Mouse (Mus musculus): Measurements from ENCODE around the gene Abi3. TPM values are rescaled to one million over a fixed set of nuclear protein-coding genes. Genes with fewer than 3 reads are reported as not detected.

Abi3 gene
- polyA plus RNA-seq, 2 experiments = 2.3 to 4.9 TPM

DNA sequence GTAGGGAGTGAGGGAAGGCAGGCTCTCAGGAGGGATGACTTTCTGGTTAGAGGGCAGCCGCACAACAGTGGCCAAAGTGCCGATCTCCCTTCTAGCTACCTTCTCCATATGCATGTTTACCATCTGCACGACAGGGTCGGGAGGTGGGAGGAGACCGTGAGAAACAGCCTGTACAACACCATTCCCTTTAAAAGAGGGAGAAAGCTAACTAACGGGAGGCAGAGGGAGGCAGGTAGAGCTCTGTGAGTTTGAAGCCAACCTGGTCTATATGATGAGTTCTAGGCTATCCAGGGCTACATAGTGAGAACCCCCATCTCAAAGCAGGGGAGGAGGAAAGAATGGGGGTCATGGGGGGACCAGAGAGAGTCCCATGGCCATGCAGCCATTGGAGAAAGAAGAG, 6.4 kb downstream of the Abi3 start:
- H3K9me3 ChIP-seq (ENCODE audit: control insufficient read depth, low read length) = no peaks in the 10 kb centered on the region
- H3K27ac ChIP-seq = no peak overlapping the region
- no peak for ATAC-seq (ENCODE audit: insufficient read depth)
- H3K27me3 ChIP-seq (ENCODE audit: control insufficient read depth, insufficient read depth, low read length) = peaks cover 31% of the 10 kb centered on the region
- H3K4me1 ChIP-seq (replicated peaks; ENCODE audit: control insufficient read depth in 2 of 2, insufficient read depth in 2 of 2, low read length in 1 of 2) = peaks cover 15 to 31% of the 10 kb centered on the region in 2 experiments
- DNase-seq (ENCODE audit: low read depth in 3 of 3, low spot score in 3 of 3) = no peak
- H3K4me2 ChIP-seq (ENCODE audit: low read depth) = peak overlapping the region; percentile 34; the same call in 1 of the 2 replicates
- no peaks in the 10 kb centered on the region for H3K36me3 ChIP-seq (replicated peaks; ENCODE audit: control insufficient read depth, insufficient read depth, low read depth)
- H3K9ac ChIP-seq (replicated peaks) = peak overlapping the region; percentile 15; the same call in 1 of the 2 replicates
- TF ChIP-seq EP300 (IDR thresholded peaks at IDR 0.05; ENCODE audit: low read depth) (no peak), CTCF (IDR thresholded peaks at IDR 0.05; ENCODE audit: low read depth) (no peak)
- WGBS (ENCODE audit: insufficient replicate concordance) = 15% methylated on average over 6 of the region's 6 CpGs
- no peak overlapping the region for H3K4me3 ChIP-seq (ENCODE audit: insufficient read depth in 1 of 2, low read depth in 2 of 2, low read length in 2 of 2)

DNA sequence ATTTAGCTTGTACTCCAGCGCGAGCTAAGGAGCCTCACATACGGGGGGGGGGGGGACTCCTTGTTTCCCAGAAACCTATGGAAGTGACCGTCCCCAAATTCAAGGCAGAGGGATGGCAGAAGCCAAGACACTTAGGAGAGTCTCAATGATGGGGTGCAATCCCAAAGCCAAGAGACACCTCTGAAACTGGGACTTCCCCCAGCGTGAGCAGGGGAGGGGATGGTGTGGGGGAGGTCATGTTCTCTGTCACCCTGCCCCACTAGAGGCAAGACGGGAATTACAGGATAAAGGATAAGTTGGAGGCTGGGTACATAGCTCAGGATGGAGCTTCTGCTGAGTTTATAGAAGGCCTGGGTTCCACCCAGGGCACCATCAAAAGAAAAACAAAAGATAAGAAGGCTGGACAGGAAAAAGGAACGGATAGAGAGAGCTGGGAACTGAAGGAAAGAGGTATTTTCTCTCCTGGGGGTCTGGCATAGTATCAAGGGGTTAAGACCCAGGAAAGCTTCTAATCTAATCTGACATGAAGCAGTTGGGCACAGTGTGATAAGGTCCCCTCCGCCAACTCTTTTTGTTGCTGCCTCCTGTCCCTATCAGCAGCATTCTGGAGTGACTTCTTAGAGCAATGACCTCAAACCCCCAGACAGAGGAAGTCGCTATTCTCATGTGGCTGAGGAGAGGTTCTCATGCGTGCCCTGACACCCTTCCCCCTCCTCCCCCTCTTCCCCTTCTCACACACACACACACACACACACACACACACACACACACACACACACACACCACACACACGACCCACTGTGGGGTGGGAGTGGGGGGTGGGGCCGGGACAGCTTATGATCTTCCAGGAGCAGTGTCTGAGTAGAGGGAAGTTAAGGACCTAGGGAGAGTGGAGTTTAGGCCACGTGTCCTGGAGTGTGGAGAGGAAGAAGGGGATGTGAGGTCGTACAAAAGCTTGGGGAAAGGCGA, 7.2 kb downstream of the Abi3 start:
- DNase-seq (ENCODE audit: low read depth in 3 of 3, low spot score in 3 of 3) (peak in 2 of 3 experiments; percentile 55 to 58), ATAC-seq (ENCODE audit: insufficient read depth) (peak; percentile 78)
- WGBS (ENCODE audit: insufficient replicate concordance) = 3% methylated on average over 15 of the region's 15 CpGs
- H3K27ac ChIP-seq = peak overlapping the region; percentile 24
- H3K27me3 ChIP-seq (ENCODE audit: control insufficient read depth, insufficient read depth, low read length) = peaks cover 39% of the 10 kb centered on the region
- peaks cover 15 to 31% of the 10 kb centered on the region in 2 experiments for H3K4me1 ChIP-seq (replicated peaks; ENCODE audit: control insufficient read depth in 2 of 2, insufficient read depth in 2 of 2, low read length in 1 of 2)
- peak overlapping the region; percentile 34 for H3K4me2 ChIP-seq (ENCODE audit: low read depth)
- no peaks in the 10 kb centered on the region for H3K9me3 ChIP-seq (ENCODE audit: control insufficient read depth, low read length)
- no peaks in the 10 kb centered on the region for H3K36me3 ChIP-seq (replicated peaks; ENCODE audit: control insufficient read depth, insufficient read depth, low read depth)
- TF ChIP-seq EP300 (IDR thresholded peaks at IDR 0.05; ENCODE audit: low read depth) (peak; percentile 79), CTCF (IDR thresholded peaks at IDR 0.05; ENCODE audit: low read depth) (no peak)
- no peak overlapping the region for H3K4me3 ChIP-seq (ENCODE audit: insufficient read depth in 1 of 2, low read depth in 2 of 2, low read length in 2 of 2)
- peak overlapping the region; percentile 15 for H3K9ac ChIP-seq (replicated peaks)

DNA sequence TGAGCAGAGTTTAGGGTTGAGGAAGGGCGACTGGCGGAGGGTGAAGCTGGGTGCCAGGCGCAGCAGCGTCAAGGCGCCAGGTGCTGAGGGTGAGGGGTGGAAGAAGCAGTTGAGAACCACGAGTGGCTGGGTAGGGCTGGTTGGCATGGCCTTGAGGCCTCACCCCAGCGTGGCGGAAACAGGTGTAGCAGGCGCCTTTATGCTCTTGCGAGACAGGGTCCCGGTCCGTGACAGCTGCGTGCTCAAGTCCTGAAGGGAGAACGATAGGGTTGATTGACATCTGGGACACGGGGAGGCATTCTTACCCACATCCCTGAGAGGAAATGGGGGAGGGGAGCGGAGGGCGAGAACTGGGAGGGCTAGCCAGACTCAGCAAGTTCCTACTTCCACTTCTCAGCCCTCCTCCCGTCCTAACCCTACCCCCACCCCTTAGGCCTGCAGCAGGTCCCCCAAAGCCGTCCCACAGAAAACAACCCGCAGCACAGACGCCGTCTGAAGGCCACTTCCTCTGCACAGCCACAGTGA, 8.1 kb downstream of the Abi3 start:
- Histone ChIP-seq H3K9ac (replicated peaks) (no peak overlapping the region), H3K4me1 (replicated peaks; ENCODE audit: control insufficient read depth in 2 of 2, insufficient read depth in 2 of 2, low read length in 1 of 2) (peaks cover 15 to 31% of the 10 kb centered on the region in 2 experiments), H3K27me3 (ENCODE audit: control insufficient read depth, insufficient read depth, low read length) (peaks cover 47% of the 10 kb centered on the region), H3K9me3 (ENCODE audit: control insufficient read depth, low read length) (no peaks in the 10 kb centered on the region), H3K36me3 (replicated peaks; ENCODE audit: control insufficient read depth, insufficient read depth, low read depth) (no peaks in the 10 kb centered on the region), H3K27ac (no peak overlapping the region), H3K4me3 (ENCODE audit: insufficient read depth in 1 of 2, low read depth in 2 of 2, low read length in 2 of 2) (no peak overlapping the region), H3K4me2 (ENCODE audit: low read depth) (peak overlapping the region; percentile 34)
- 2% methylated on average over 22 of the region's 22 CpGs for WGBS (ENCODE audit: insufficient replicate concordance)
- DNase-seq (ENCODE audit: low read depth in 3 of 3, low spot score in 3 of 3) = no peak
- peak; percentile 24 for ATAC-seq (ENCODE audit: insufficient read depth)
- TF ChIP-seq CTCF (IDR thresholded peaks at IDR 0.05; ENCODE audit: low read depth) (no peak), EP300 (IDR thresholded peaks at IDR 0.05; ENCODE audit: low read depth) (no peak)

DNA sequence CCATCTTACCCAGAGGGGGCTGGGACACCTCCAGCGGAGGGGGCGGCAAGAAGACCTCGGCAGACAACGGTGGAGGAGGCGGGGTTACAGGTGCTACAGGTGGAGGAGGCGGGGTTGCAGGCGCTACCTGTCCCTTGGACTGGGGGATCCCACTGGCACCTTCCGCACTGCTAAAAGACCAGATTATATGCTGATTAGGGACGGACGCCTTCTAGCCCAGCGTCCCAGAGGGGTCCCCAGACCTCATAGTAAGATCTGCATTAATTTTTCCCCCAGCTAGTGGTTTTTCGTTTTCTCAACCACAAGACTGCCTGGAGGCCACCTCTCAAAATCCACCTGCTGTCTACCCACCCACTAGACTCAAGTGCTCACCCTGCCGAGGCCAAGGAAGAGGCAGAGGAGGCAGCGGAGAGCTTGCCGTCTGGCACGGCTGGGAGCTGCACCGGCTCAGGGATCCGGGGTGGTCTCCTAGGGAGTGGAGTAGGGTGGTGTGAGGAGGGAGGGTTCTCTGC, 8.6 kb downstream of the Abi3 start:
- Histone ChIP-seq H3K9ac (replicated peaks) (no peak overlapping the region), H3K36me3 (replicated peaks; ENCODE audit: control insufficient read depth, insufficient read depth, low read depth) (no peaks in the 10 kb centered on the region), H3K27ac (no peak overlapping the region), H3K4me1 (replicated peaks; ENCODE audit: control insufficient read depth in 2 of 2, insufficient read depth in 2 of 2, low read length in 1 of 2) (peaks cover 15 to 37% of the 10 kb centered on the region in 2 experiments), H3K4me3 (ENCODE audit: insufficient read depth in 1 of 2, low read depth in 2 of 2, low read length in 2 of 2) (no peak overlapping the region), H3K4me2 (ENCODE audit: low read depth) (peak overlapping the region; percentile 34), H3K27me3 (ENCODE audit: control insufficient read depth, insufficient read depth, low read length) (peaks cover 52% of the 10 kb centered on the region), H3K9me3 (ENCODE audit: control insufficient read depth, low read length) (no peaks in the 10 kb centered on the region)
- no peak for ATAC-seq (ENCODE audit: insufficient read depth)
- no peak for TF ChIP-seq CTCF (IDR thresholded peaks at IDR 0.05; ENCODE audit: low read depth)
- TF ChIP-seq EP300 (IDR thresholded peaks at IDR 0.05; ENCODE audit: low read depth) = no peak
- WGBS (ENCODE audit: insufficient replicate concordance) = 14% methylated on average over 18 of the region's 18 CpGs
- no peak for DNase-seq (ENCODE audit: low read depth in 3 of 3, low spot score in 3 of 3)

Data from liver, embryonic 14.5 days (tissue).